Mouse (Mus musculus) lung, embryonic 16.5 days (tissue): ENCODE measurements around the gene Tk1. TPM values are rescaled to one million over a fixed set of nuclear protein-coding genes. Genes with fewer than 3 reads are reported as not detected.
"Not testable (repeated sequence)": the region's sequence is repeated elsewhere in the genome, so short reads cannot be mapped to it uniquely, and the experiment has no call there.

Experiments used
- ATAC-seq: fragments of 200-750 bp; cut with Nextera tagmentation; 2 replicates; pipeline ENCODE4 v1.8.0; 2017; ENCODE audit warnings: low read depth, mild to moderate bottlenecking, moderate library complexity
- H3K27ac ChIP-seq: fragments of 300-500 bp; sonication (generic); 2 replicates; pipeline ENCODE4 v1.5.1; 2014; ENCODE audit warnings: mild to moderate bottlenecking, control low read depth, low read length
- H3K27me3 ChIP-seq: fragments of 300-500 bp; sonication (generic); 2 replicates; pipeline ENCODE4 v1.6.1; 2014; ENCODE audit warnings: low read depth, low read length, mixed read lengths; ENCODE audit not compliant: control insufficient read depth, insufficient read depth
- H3K36me3 ChIP-seq: fragments of 300-500 bp; sonication (generic); 2 replicates; pipeline ENCODE4 v1.6.1; 2014; ENCODE audit warnings: low read length; ENCODE audit not compliant: control insufficient read depth, insufficient read depth
- H3K4me1 ChIP-seq: fragments of 300-500 bp; sonication (generic); replicated peaks from 2 replicates; pipeline ENCODE4 v1.6.1; 2014; ENCODE audit warnings: low read length, mixed read lengths; ENCODE audit not compliant: control insufficient read depth, insufficient read depth
- H3K4me2 ChIP-seq: fragments of 300-500 bp; sonication (generic); 2 replicates; pipeline ENCODE4 v1.6.1; 2014; ENCODE audit warnings: low read depth, low read length, control low read depth
- H3K4me3 ChIP-seq: fragments of 300-500 bp; sonication (generic); 2 replicates; pipeline ENCODE4 v1.5.1; 2014; ENCODE audit warnings: mild to moderate bottlenecking, low read length, control low read depth
- H3K9ac ChIP-seq: fragments of 300-500 bp; sonication (generic); 2 replicates; pipeline ENCODE4 v1.6.1; 2014; ENCODE audit warnings: low read length, control low read depth
- H3K9me3 ChIP-seq: fragments of 300-500 bp; sonication (generic); 2 replicates; pipeline ENCODE4 v1.6.1; 2016; ENCODE audit warnings: low read length; ENCODE audit not compliant: control insufficient read depth
- WGBS: fragments of 180-500 bp; shearing (Covaris S2); extraction: QIAGEN DNeasy Blood & Tissue Kit; methylation state at CpG from one replicate; pipeline ENCODE4 v1.1.7; 2014; 5-methylcytosine and 5-hydroxymethylcytosine counted together
- polyA plus RNA-seq: library from polyadenylated mRNA; unstranded; fragments of >200 nt; fragmentation: Nextera tagmentation; extraction: Ambion mirVana; gene quantifications from 2 replicates; pipeline ENCODE4 v1.2.1, GENCODE M21; 2015

Tk1 gene
- polyA plus RNA-seq, 1 experiment from 2014 or later = 131 TPM

- Histone ChIP-seq H3K27ac (peak overlapping the region; percentile 61), H3K9ac (peak overlapping the region; percentile 62), H3K36me3 (no peaks in the 10 kb centered on the region), H3K9me3 (no peaks in the 10 kb centered on the region), H3K4me3 (peak overlapping the region; percentile 39), H3K27me3 (no peaks in the 10 kb centered on the region), H3K4me1 (peaks cover 12% of the 10 kb centered on the region; the same call in 1 of the 2 replicates), H3K4me2 (peak overlapping the region; percentile 57)
- peak; percentile 74 for ATAC-seq
- 4% methylated on average over 22 of the region's 22 CpGs for WGBS
Measured at GRCm38 (mm10) chr11:117792281-117792888, 33.5 kb downstream of the Tk1 start.

- H3K27me3 ChIP-seq = no peaks in the 10 kb centered on the region
- no peak overlapping the region for H3K27ac ChIP-seq
- 81% methylated on average over 9 of the region's 9 CpGs for WGBS
- no peak overlapping the region for H3K4me3 ChIP-seq
- H3K36me3 ChIP-seq = no peaks in the 10 kb centered on the region
- no peak overlapping the region for H3K4me2 ChIP-seq
- no peak for ATAC-seq
- no peaks in the 10 kb centered on the region for H3K9me3 ChIP-seq
- H3K9ac ChIP-seq = no peak overlapping the region
- H3K4me1 ChIP-seq = peaks cover 12% of the 10 kb centered on the region; the same call in 1 of the 2 replicates
Measured at GRCm38 (mm10) chr11:117791441-117791761, 34.5 kb downstream of the Tk1 start.

GRCm38 (mm10) chr11:117790703-117791440 is 35.0 kb downstream of the Tk1 start:
- WGBS = 36% methylated on average over 23 of the region's 23 CpGs
- peak; percentile 41 for ATAC-seq

GRCm38 (mm10) chr11:117790286-117790685 is 35.6 kb downstream of the Tk1 start:
- H3K4me1 ChIP-seq = peaks cover 12% of the 10 kb centered on the region; the same call in 1 of the 2 replicates
- WGBS = 10% methylated on average over 14 of the region's 14 CpGs
- no peaks in the 10 kb centered on the region for H3K9me3 ChIP-seq
- H3K9ac ChIP-seq = 0 out of 2 replicates have a peak overlapping the region, but pooled peaks have one; percentile 30
- H3K27ac ChIP-seq = no peak overlapping the region
- H3K4me3 ChIP-seq = peak overlapping the region; percentile 21; the same call in 1 of the 2 replicates
- H3K27me3 ChIP-seq = no peaks in the 10 kb centered on the region
- no peaks in the 10 kb centered on the region for H3K36me3 ChIP-seq
- peak; percentile 21; the same call in 1 of the 2 replicates for ATAC-seq
- H3K4me2 ChIP-seq = peak overlapping the region; percentile 56

More at GRCm38 (mm10) chr11:117790703-117791440, 35.0 kb downstream of the Tk1 start:
- no peak overlapping the region for H3K9ac ChIP-seq
- peaks cover 12% of the 10 kb centered on the region; the same call in 1 of the 2 replicates for H3K4me1 ChIP-seq
- H3K27me3 ChIP-seq = no peaks in the 10 kb centered on the region
- no peaks in the 10 kb centered on the region for H3K9me3 ChIP-seq
- no peak overlapping the region; the same call in 1 of the 2 replicates for H3K4me3 ChIP-seq
- H3K4me2 ChIP-seq = peak overlapping the region; percentile 56
- no peak overlapping the region for H3K27ac ChIP-seq
- no peaks in the 10 kb centered on the region for H3K36me3 ChIP-seq

- H3K4me1 ChIP-seq = peaks cover 13% of the 10 kb centered on the region; the same call in 1 of the 2 replicates
- WGBS = 69% methylated on average over 6 of the region's 7 CpGs
- not testable (repeated sequence) for H3K9ac ChIP-seq, ATAC-seq, H3K36me3 ChIP-seq, H3K27me3 ChIP-seq, H3K27ac ChIP-seq, H3K4me3 ChIP-seq, H3K4me2 ChIP-seq, H3K9me3 ChIP-seq
Measured at GRCm38 (mm10) chr11:117788481-117788880, 37.4 kb downstream of the Tk1 start.

- no peaks in the 10 kb centered on the region for H3K36me3 ChIP-seq
- no peak overlapping the region for H3K4me2 ChIP-seq
- H3K4me1 ChIP-seq = peaks cover 21% of the 10 kb centered on the region
- no peak overlapping the region for H3K27ac ChIP-seq
- H3K4me3 ChIP-seq = no peak overlapping the region
- no peaks in the 10 kb centered on the region; the same call in 1 of the 2 replicates for H3K27me3 ChIP-seq
- H3K9me3 ChIP-seq = no peaks in the 10 kb centered on the region
- no peak for ATAC-seq
- WGBS = 10% methylated on average over 10 of the region's 10 CpGs
- no peak overlapping the region for H3K9ac ChIP-seq
Measured at GRCm38 (mm10) chr11:117786294-117786693, 39.6 kb downstream of the Tk1 start.

- Histone ChIP-seq H3K36me3 (no peaks in the 10 kb centered on the region), H3K4me2 (peak overlapping the region; percentile 56), H3K27me3 (no peaks in the 10 kb centered on the region; the same call in 1 of the 2 replicates), H3K27ac (no peak overlapping the region), H3K4me1 (peaks cover 37% of the 10 kb centered on the region), H3K9ac (peak overlapping the region; percentile 8), H3K4me3 (peak overlapping the region; percentile 41), H3K9me3 (no peaks in the 10 kb centered on the region)
- 39% methylated on average over 10 of the region's 10 CpGs for WGBS
- no peak for ATAC-seq
Measured at GRCm38 (mm10) chr11:117783683-117784309, 42.1 kb downstream of the Tk1 start.

GRCm38 (mm10) chr11:117783089-117783488 is 42.8 kb downstream of the Tk1 start:
- peak; percentile 7; the same call in 1 of the 2 replicates for ATAC-seq
- 5% methylated on average over 31 of the region's 31 CpGs for whole genome bisulfite sequencing
- Histone ChIP-seq H3K4me2 (peak overlapping the region; percentile 56), H3K9me3 (no peaks in the 10 kb centered on the region), H3K27me3 (no peaks in the 10 kb centered on the region; the same call in 1 of the 2 replicates), H3K9ac (peak overlapping the region; percentile 8), H3K4me3 (peak overlapping the region; percentile 41), H3K27ac (peak overlapping the region; percentile 12), H3K36me3 (no peaks in the 10 kb centered on the region), H3K4me1 (peaks cover 41% of the 10 kb centered on the region)

GRCm38 (mm10) chr11:117782705-117783034 is 43.2 kb downstream of the Tk1 start:
- Histone ChIP-seq H3K36me3 (no peaks in the 10 kb centered on the region), H3K27me3 (no peaks in the 10 kb centered on the region; the same call in 1 of the 2 replicates), H3K9ac (peak overlapping the region; percentile 8), H3K4me3 (peak overlapping the region; percentile 41), H3K4me1 (peaks cover 41% of the 10 kb centered on the region), H3K9me3 (no peaks in the 10 kb centered on the region), H3K27ac (peak overlapping the region; percentile 12), H3K4me2 (peak overlapping the region; percentile 56)
- WGBS = 46% methylated on average over 9 of the region's 9 CpGs
- ATAC-seq = no peak
